Mouse (Mus musculus): ENCODE results near the gene Rpl6. TPM values are rescaled to one million over a fixed set of nuclear protein-coding genes. Genes with fewer than 3 reads are reported as not detected.

Rpl6 gene
- polyA plus RNA-seq, 1 experiment from 2014 or later: 368 TPM

GRCm38 (mm10) chr5:121183269-121183668 lies 21.0 kb upstream of the Rpl6 start:
- H3K4me2 ChIP-seq: no peak overlapping the region
- peak overlapping the region; percentile 84; the same call in 1 of the 2 replicates for H3K27ac ChIP-seq (replicated peaks)
- no peak overlapping the region for H3K4me3 ChIP-seq
- H3K36me3 ChIP-seq: no peaks in the 10 kb centered on the region
- 79% methylated on average over 9 of the region's 9 CpGs for WGBS
- H3K9ac ChIP-seq: no peak overlapping the region
- H3K9me3 ChIP-seq: no peaks in the 10 kb centered on the region
- no peak for ATAC-seq (ENCODE audit: extremely low read depth, insufficient number of reproducible peaks, low FRiP score, low TSS enrichment)
- no peaks in the 10 kb centered on the region for H3K27me3 ChIP-seq (replicated peaks)
- H3K4me1 ChIP-seq: peaks cover 98% of the 10 kb centered on the region

- Histone ChIP-seq H3K9me3 (no peaks in the 10 kb centered on the region), H3K27ac (replicated peaks) (peak overlapping the region; percentile 84), H3K4me3 (peak overlapping the region; percentile 15; the same call in 1 of the 2 replicates), H3K36me3 (no peaks in the 10 kb centered on the region), H3K27me3 (replicated peaks) (no peaks in the 10 kb centered on the region), H3K9ac (peak overlapping the region; percentile 67), H3K4me2 (peak overlapping the region; percentile 56), H3K4me1 (peaks cover 98% of the 10 kb centered on the region)
- ATAC-seq (ENCODE audit: extremely low read depth, insufficient number of reproducible peaks, low FRiP score, low TSS enrichment): no peak
- WGBS: 49% methylated on average over 2 of the region's 2 CpGs
Measured at GRCm38 (mm10) chr5:121184375-121184774, 19.9 kb upstream of the Rpl6 start.

GRCm38 (mm10) chr5:121184945-121185551 lies 19.2 kb upstream of the Rpl6 start:
- peak overlapping the region; percentile 56 for H3K4me2 ChIP-seq
- H3K27ac ChIP-seq (replicated peaks): peak overlapping the region; percentile 84
- peak overlapping the region; percentile 67 for H3K9ac ChIP-seq
- no peaks in the 10 kb centered on the region for H3K36me3 ChIP-seq
- ATAC-seq (ENCODE audit: extremely low read depth, insufficient number of reproducible peaks, low FRiP score, low TSS enrichment): peak; percentile 52
- WGBS: 4% methylated on average over 11 of the region's 11 CpGs
- H3K4me1 ChIP-seq: peaks cover 97% of the 10 kb centered on the region
- H3K4me3 ChIP-seq: peak overlapping the region; percentile 15
- H3K27me3 ChIP-seq (replicated peaks): no peaks in the 10 kb centered on the region
- H3K9me3 ChIP-seq: no peaks in the 10 kb centered on the region

GRCm38 (mm10) chr5:121187580-121188001 lies 16.7 kb upstream of the Rpl6 start:
- no peak for ATAC-seq (ENCODE audit: extremely low read depth, insufficient number of reproducible peaks, low FRiP score, low TSS enrichment)
- WGBS: 74% methylated on average over 8 of the region's 8 CpGs
- Histone ChIP-seq H3K4me3 (no peak overlapping the region), H3K4me1 (peaks cover 81% of the 10 kb centered on the region), H3K27ac (replicated peaks) (peak overlapping the region; percentile 84), H3K36me3 (no peaks in the 10 kb centered on the region), H3K9me3 (no peaks in the 10 kb centered on the region), H3K27me3 (replicated peaks) (no peaks in the 10 kb centered on the region), H3K9ac (peak overlapping the region; percentile 63), H3K4me2 (peak overlapping the region; percentile 23)

- peak overlapping the region; percentile 84; the same call in 1 of the 2 replicates for H3K27ac ChIP-seq (replicated peaks)
- WGBS: 82% methylated on average over 9 of the region's 9 CpGs
Measured at GRCm38 (mm10) chr5:121188265-121188664, 16.0 kb upstream of the Rpl6 start.

GRCm38 (mm10) chr5:121189182-121189581 lies 15.1 kb upstream of the Rpl6 start:
- no peak overlapping the region; the same call in 1 of the 2 replicates for H3K27ac ChIP-seq (replicated peaks)
- peaks cover 65% of the 10 kb centered on the region for H3K4me1 ChIP-seq
- H3K9me3 ChIP-seq: no peaks in the 10 kb centered on the region
- H3K27me3 ChIP-seq (replicated peaks): no peaks in the 10 kb centered on the region
- peak overlapping the region; percentile 56 for H3K4me2 ChIP-seq
- WGBS: 61% methylated on average over 9 of the region's 9 CpGs
- peak overlapping the region; percentile 24 for H3K4me3 ChIP-seq
- H3K9ac ChIP-seq: peak overlapping the region; percentile 34
- H3K36me3 ChIP-seq: no peaks in the 10 kb centered on the region
- ATAC-seq (ENCODE audit: extremely low read depth, insufficient number of reproducible peaks, low FRiP score, low TSS enrichment): no peak

More at GRCm38 (mm10) chr5:121188265-121188664, 16.0 kb upstream of the Rpl6 start:
- no peak overlapping the region for H3K4me3 ChIP-seq
- peaks cover 75% of the 10 kb centered on the region for H3K4me1 ChIP-seq
- no peaks in the 10 kb centered on the region for H3K9me3 ChIP-seq
- ATAC-seq (ENCODE audit: extremely low read depth, insufficient number of reproducible peaks, low FRiP score, low TSS enrichment): no peak
- H3K36me3 ChIP-seq: no peaks in the 10 kb centered on the region
- no peaks in the 10 kb centered on the region for H3K27me3 ChIP-seq (replicated peaks)
- peak overlapping the region; percentile 23 for H3K4me2 ChIP-seq
- H3K9ac ChIP-seq: peak overlapping the region; percentile 63; the same call in 1 of the 2 replicates

- H3K4me3 ChIP-seq: peak overlapping the region; percentile 93
- H3K27ac ChIP-seq (replicated peaks): peak overlapping the region; percentile 91
- H3K4me1 ChIP-seq: peaks cover 54% of the 10 kb centered on the region
- H3K9me3 ChIP-seq: no peaks in the 10 kb centered on the region
- H3K4me2 ChIP-seq: peak overlapping the region; percentile 87
- no peaks in the 10 kb centered on the region for H3K27me3 ChIP-seq (replicated peaks)
- no peak for ATAC-seq (ENCODE audit: extremely low read depth, insufficient number of reproducible peaks, low FRiP score, low TSS enrichment)
- 22% methylated on average over 21 of the region's 21 CpGs for WGBS
- no peaks in the 10 kb centered on the region for H3K36me3 ChIP-seq
- peak overlapping the region; percentile 98 for H3K9ac ChIP-seq
Measured at GRCm38 (mm10) chr5:121190210-121190835, 14.0 kb upstream of the Rpl6 start.

GRCm38 (mm10) chr5:121190836-121191583 lies 13.3 kb upstream of the Rpl6 start, which contains the start of gene Ptpn11:
Gene Ptpn11, minus strand, starts transcription at chr5:121191397.
- Histone ChIP-seq H3K27me3 (replicated peaks) (no peaks in the 10 kb centered on the region), H3K27ac (replicated peaks) (peak within 1 kb of the TSS; percentile 91), H3K9me3 (no peaks in the 10 kb centered on the region), H3K4me2 (peak within 1 kb of the TSS; percentile 87), H3K36me3 (no peaks in the 10 kb centered on the region), H3K4me3 (peak within 1 kb of the TSS; percentile 93), H3K4me1 (peaks cover 47% of the 10 kb centered on the region), H3K9ac (peak within 1 kb of the TSS; percentile 98)
- under 1% methylated on average over 86 of the region's 98 CpGs for WGBS
- ATAC-seq (ENCODE audit: extremely low read depth, insufficient number of reproducible peaks, low FRiP score, low TSS enrichment): peak; percentile 93

- no peak for ATAC-seq (ENCODE audit: extremely low read depth, insufficient number of reproducible peaks, low FRiP score, low TSS enrichment)
- Histone ChIP-seq H3K9ac (peak overlapping the region; percentile 98), H3K27ac (replicated peaks) (peak overlapping the region; percentile 91), H3K4me3 (peak overlapping the region; percentile 93), H3K4me2 (peak overlapping the region; percentile 87), H3K9me3 (no peaks in the 10 kb centered on the region), H3K27me3 (replicated peaks) (no peaks in the 10 kb centered on the region), H3K36me3 (no peaks in the 10 kb centered on the region), H3K4me1 (peaks cover 42% of the 10 kb centered on the region)
- 11% methylated on average over 17 of the region's 17 CpGs for WGBS
Measured at GRCm38 (mm10) chr5:121191584-121191906, 12.7 kb upstream of the Rpl6 start.

GRCm38 (mm10) chr5:121194173-121194572 lies 10.1 kb upstream of the Rpl6 start:
- ATAC-seq (ENCODE audit: extremely low read depth, insufficient number of reproducible peaks, low FRiP score, low TSS enrichment): no peak
- peaks cover 16% of the 10 kb centered on the region for H3K4me1 ChIP-seq
- no peak overlapping the region for H3K4me2 ChIP-seq
- no peak overlapping the region for H3K27ac ChIP-seq (replicated peaks)
- no peaks in the 10 kb centered on the region for H3K36me3 ChIP-seq
- no peak overlapping the region for H3K4me3 ChIP-seq
- 9% methylated on average over 1 of the region's 1 CpGs for WGBS
- no peaks in the 10 kb centered on the region for H3K9me3 ChIP-seq
- H3K9ac ChIP-seq: no peak overlapping the region
- no peaks in the 10 kb centered on the region for H3K27me3 ChIP-seq (replicated peaks)

- Histone ChIP-seq H3K4me3 (no peak overlapping the region), H3K4me2 (no peak overlapping the region), H3K27me3 (replicated peaks) (no peaks in the 10 kb centered on the region), H3K36me3 (no peaks in the 10 kb centered on the region), H3K27ac (replicated peaks) (no peak overlapping the region), H3K9ac (no peak overlapping the region), H3K9me3 (no peaks in the 10 kb centered on the region), H3K4me1 (peaks cover under 1% of the 10 kb centered on the region; the same call in 1 of the 2 replicates)
- ATAC-seq (ENCODE audit: extremely low read depth, insufficient number of reproducible peaks, low FRiP score, low TSS enrichment): no peak
- WGBS: 31% methylated on average over 5 of the region's 5 CpGs
Measured at GRCm38 (mm10) chr5:121196764-121197163, 7.5 kb upstream of the Rpl6 start.
